22 mouse cellular contexts compared by ENCODE assay signal in the genomic region with DNA sequence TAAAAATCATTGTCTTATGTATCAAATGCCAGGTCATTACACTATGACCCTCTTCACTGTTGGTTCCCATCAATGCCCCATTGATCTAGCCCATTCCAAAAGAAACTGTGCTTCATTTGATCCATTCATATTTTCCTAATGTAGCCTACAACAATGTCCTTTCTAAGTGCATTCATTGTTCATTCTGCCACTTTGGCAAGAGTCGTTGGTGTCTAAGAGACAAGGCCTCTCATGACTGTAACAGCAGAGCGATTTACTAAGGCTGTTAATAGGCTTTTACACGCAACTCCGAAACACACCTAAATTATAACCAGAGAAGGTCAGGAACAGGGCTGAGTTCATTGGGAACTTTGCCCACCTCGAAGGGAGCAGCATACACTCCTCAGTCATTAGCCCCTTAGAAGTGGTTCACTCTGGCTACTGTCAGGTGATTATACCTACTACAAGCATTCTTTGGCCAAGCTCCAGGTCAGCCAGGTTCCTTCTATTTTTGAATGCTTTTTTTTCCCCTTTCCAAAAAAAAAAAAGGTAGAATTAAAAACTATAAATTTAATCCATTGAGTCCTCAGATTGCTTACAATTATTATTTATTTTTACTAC. TPM values are rescaled to one million over a fixed set of nuclear protein-coding genes. Genes with fewer than 3 reads are reported as not detected.
DNase-seq lines count a peak whose midpoint lies in the region; TF ChIP-seq lines count a peak whose summit lies in the region.
"Had no signal": no experiment of that assay in that cellular context is flagged by ENCODE, and none has a peak within 500 bp of the region (broad histone marks: within the 10 kb centered on the region; RNA-seq: fewer than 3 reads in every experiment).

No protein-coding gene starts in this region.

- DNase-seq in layer of hippocampus, adult 9-11 months: peak; percentile 10
- DNase-seq in layer of hippocampus, postnatal 25 days (ENCODE audit: extremely low spot score in 1 of 2, low spot score in 1 of 2): no peak
- peak; percentile 23 for DNase-seq in brain, embryonic 14.5 days (ENCODE audit: low read depth)
- peak; percentile 51 for DNase-seq in kidney, postnatal 10 days
- DNase-seq in left cerebral cortex, postnatal 14 days (ENCODE audit: low spot score in 2 of 2): no peak
- DNase-seq in adrenal gland, postnatal 36 days: no peak
- DNase-seq: adrenal gland, adult 8-10 months; B cell, adult 2 months; cerebellum, adult 11-12 months; cerebellum, adult 9-11 months; embryo, embryonic 11 days; gastrocnemius, adult 2 months; heart, adult 2 months; heart, postnatal 4 days; layer of hippocampus, postnatal 36 days; liver, embryonic 13.5 days; lung, adult 18-20 months; lung, postnatal 14 days; midbrain, embryonic 14.5 days; right cerebral cortex, postnatal 25 days; thymus, adult 2 months; thymus, postnatal 36 days had no signal

- TF ChIP-seq POLR2A in brain, embryonic 14.5 days (IDR thresholded peaks at IDR 0.05; ENCODE audit: borderline replicate concordance, extremely low read depth, insufficient read depth, insufficient read length, poor library complexity, severe bottlenecking): no peak

- intact Hi-C loops in left cerebral cortex, postnatal 14 days (cut with DNase I): no loop called here

- no peak for TF ChIP-seq CTCF in brain, embryonic 14.5 days (IDR thresholded peaks at IDR 0.05; ENCODE audit: borderline replicate concordance, extremely low read depth, insufficient read depth, insufficient read length)

RNA-seq across cellular contexts. Expression of a gene that starts 26.5 kb away (rescaled TPM):
- total RNA-seq in layer of hippocampus, postnatal 25 days (2021): 100 to 1,000 TPM; 121 to 134 TPM
- polyA plus RNA-seq in brain, embryonic 14.5 days (2012; rRNA removed): 53.1 and 65.7 TPM in 2 replicates
- 100 to 1,000 TPM; 114 to 118 TPM for total RNA-seq in left cerebral cortex, postnatal 14 days (2021)
- total RNA-seq in adrenal gland, postnatal 36 days (2021): 100 to 1,000 TPM; 186 to 191 TPM

RNA-seq across cellular contexts. Expression of a gene that starts 46.8 kb away (rescaled TPM):
- total RNA-seq in layer of hippocampus, postnatal 25 days (2021): 10 to 100 TPM; 42.1 to 45.7 TPM
- polyA plus RNA-seq in brain, embryonic 14.5 days (2012; rRNA removed): 32.2 and 34.2 TPM in 2 replicates
- total RNA-seq in left cerebral cortex, postnatal 14 days (2021): 10 to 100 TPM; 38.3 to 40.6 TPM
- total RNA-seq in adrenal gland, postnatal 36 days (2021): 100 to 1,000 TPM; 159 to 203 TPM

Comparison
In these comparisons a context has a peak if more than half of its experiments do, and no peak if none do; other contexts are left out.
1. DNase-seq: peak in layer of hippocampus, adult 9-11 months (single experiment), brain, embryonic 14.5 days (single experiment) and kidney, postnatal 10 days (single experiment); none in layer of hippocampus, postnatal 25 days (0 of 2), left cerebral cortex, postnatal 14 days (0 of 2) and adrenal gland, postnatal 36 days (0 of 2).